29 mouse cellular contexts compared by ENCODE assay signal in the genomic region with DNA sequence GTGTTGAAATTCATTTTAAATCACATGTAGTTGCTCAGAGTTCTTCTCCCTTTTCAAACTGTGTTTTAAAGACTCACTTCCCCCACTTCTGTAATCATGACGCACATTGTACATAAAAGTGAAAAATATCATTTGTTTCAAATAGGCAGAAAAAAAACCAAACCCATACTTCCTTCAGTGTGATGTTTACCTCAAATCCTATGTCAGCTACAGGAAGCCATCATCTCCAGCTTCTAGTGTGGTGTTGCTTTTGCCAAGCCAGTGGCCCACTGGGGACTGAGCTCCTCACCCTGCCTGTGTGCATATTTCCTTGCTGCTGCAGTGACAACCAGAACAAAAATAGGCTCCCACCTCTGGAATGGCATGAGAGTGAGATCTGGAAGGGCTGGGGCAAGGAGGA. TPM values are rescaled to one million over a fixed set of nuclear protein-coding genes. Genes with fewer than 3 reads are reported as not detected.
DNase-seq lines count a peak whose midpoint lies in the region; ATAC-seq and TF ChIP-seq lines count a peak whose summit lies in the region.
"Had no signal": no experiment of that assay in that cellular context is flagged by ENCODE, and none has a peak within 500 bp of the region (broad histone marks: within the 10 kb centered on the region; RNA-seq: fewer than 3 reads in every experiment).

No protein-coding gene starts in this region.

- no peak overlapping the region for H3K4me2 ChIP-seq in liver, postnatal 0 days (ENCODE audit: low read depth, low read length)
- H3K4me2 ChIP-seq: embryonic facial prominence, embryonic 12.5 days; embryonic facial prominence, embryonic 15.5 days; heart, embryonic 12.5 days; heart, embryonic 15.5 days; hindbrain, embryonic 14.5 days had no signal

- H3K27me3 ChIP-seq in liver, postnatal 0 days (ENCODE audit: insufficient read depth, low read length): no peaks in the 10 kb centered on the region
- H3K27me3 ChIP-seq: CH12.LX; embryonic facial prominence, embryonic 12.5 days; embryonic facial prominence, embryonic 15.5 days; heart, embryonic 12.5 days; heart, embryonic 15.5 days; Patski had no signal

- H3K9ac ChIP-seq in liver, postnatal 0 days (replicated peaks): no peak overlapping the region
- H3K9ac ChIP-seq: embryonic facial prominence, embryonic 12.5 days; embryonic facial prominence, embryonic 15.5 days; forebrain, postnatal 0 days; heart, embryonic 12.5 days; heart, embryonic 15.5 days; hindbrain, embryonic 14.5 days had no signal

- no peaks in the 10 kb centered on the region for H3K4me1 ChIP-seq in liver, postnatal 0 days (ENCODE audit: insufficient read depth)
- H3K4me1 ChIP-seq: embryonic facial prominence, embryonic 15.5 days had no signal

- no peaks in the 10 kb centered on the region for H3K9me3 ChIP-seq in liver, postnatal 0 days (ENCODE audit: low read length)
- H3K9me3 ChIP-seq: embryonic facial prominence, embryonic 12.5 days; embryonic facial prominence, embryonic 15.5 days; G1E; heart, embryonic 12.5 days; heart, embryonic 15.5 days had no signal

- no peaks in the 10 kb centered on the region for H3K36me3 ChIP-seq in liver, postnatal 0 days (replicated peaks; ENCODE audit: insufficient read depth, low read length)
- H3K36me3 ChIP-seq: embryonic facial prominence, embryonic 12.5 days; embryonic facial prominence, embryonic 15.5 days; G1E; heart, embryonic 12.5 days; heart, embryonic 15.5 days had no signal

- DNase-seq in CD4-positive helper T cell, adult 2 months (ENCODE audit: low read depth, low spot score): peak; percentile 37
- DNase-seq in CD8-positive naive resting alpha-beta T cell, adult 2 months (ENCODE audit: low read depth in 2 of 2, low spot score in 2 of 2): peak; percentile 24 to 40
- no peak for DNase-seq in liver, postnatal 0 days
- DNase-seq in heart, adult 9 months (ENCODE audit: low spot score in 2 of 2): no peak
- DNase-seq: adrenal gland, adult 8-10 months; adrenal gland, postnatal 25 days; B cell, adult 2 months; cerebellum, adult 11-12 months; cerebellum, adult 9-10 months; cerebellum, postnatal 14 days; forebrain, postnatal 0 days; gastrocnemius, adult 2 months; gastrocnemius, postnatal 14 days; heart, adult 11 months; heart, postnatal 10 days; heart, postnatal 36 days had no signal

- ATAC-seq in hematopoietic stem cell, adult 5-6 weeks (replicated peaks in 1 of 2; ENCODE audit: insufficient read depth in 1 of 2, low FRiP score in 2 of 2, low TSS enrichment in 1 of 2, low read depth in 1 of 2, poor library complexity in 2 of 2, severe bottlenecking in 2 of 2): peak; percentile 53 to 61
- ATAC-seq in megakaryocyte, adult 5-6 weeks (ENCODE audit: poor library complexity, severe bottlenecking): no peak
- ATAC-seq in liver, postnatal 0 days: no peak
- ATAC-seq: forebrain, embryonic 14.5 days; forebrain, postnatal 0 days; hindbrain, postnatal 0 days; intestine, postnatal 0 days; Patski had no signal

- no peak overlapping the region for H3K27ac ChIP-seq in liver, postnatal 0 days (ENCODE audit: low read depth)
- H3K27ac ChIP-seq: embryonic facial prominence, embryonic 12.5 days; embryonic facial prominence, embryonic 15.5 days; heart, embryonic 15.5 days; hindbrain, embryonic 14.5 days; hindbrain, postnatal 0 days had no signal

- WGBS in liver, postnatal 0 days (ENCODE audit: insufficient replicate concordance): 55% methylated on average over 1 of the region's 1 CpGs

- no peak overlapping the region for H3K4me3 ChIP-seq in liver, postnatal 0 days (ENCODE audit: low read depth, low read length)
- H3K4me3 ChIP-seq: embryonic facial prominence, embryonic 12.5 days; embryonic facial prominence, embryonic 15.5 days; gastrocnemius, adult 2 months; heart, embryonic 12.5 days; heart, embryonic 15.5 days had no signal

- no peak for TF ChIP-seq EP300 in liver, postnatal 0 days (IDR thresholded peaks at IDR 0.05; ENCODE audit: low read depth)

- TF ChIP-seq CTCF in liver, postnatal 0 days (IDR thresholded peaks at IDR 0.05; ENCODE audit: low read depth): no peak

RNA-seq across cellular contexts. Expression of a gene that starts 39.1 kb away (rescaled TPM):
- total RNA-seq in hematopoietic stem cell, adult 5-6 weeks (2017): 3.4 and 4.3 TPM in 2 replicates
- total RNA-seq in megakaryocyte, adult 5-6 weeks (2015): 4.1 and 6.0 TPM in 2 replicates
- total RNA-seq in megakaryocyte, adult 5-6 weeks (2017): 3.4 and 7.2 TPM in 2 replicates
- 5.2 and 6.9 TPM in 2 replicates for polyA plus RNA-seq in liver, postnatal 0 days (2015; fragmentation: Nextera tagmentation; extraction: Ambion mirVana)

Comparison
In these comparisons a context has a peak if more than half of its experiments do, and no peak if none do; other contexts are left out.
1. DNase-seq: peak in CD4-positive helper T cell, adult 2 months (single experiment) and CD8-positive naive resting alpha-beta T cell, adult 2 months (2 of 2); none in liver, postnatal 0 days (single experiment) and heart, adult 9 months (0 of 2).
2. ATAC-seq: peak in hematopoietic stem cell, adult 5-6 weeks (2 of 2); none in megakaryocyte, adult 5-6 weeks (single experiment) and liver, postnatal 0 days (single experiment).